Comparison of ENCODE assay signal across 7 mouse cellular contexts in the genomic region with DNA sequence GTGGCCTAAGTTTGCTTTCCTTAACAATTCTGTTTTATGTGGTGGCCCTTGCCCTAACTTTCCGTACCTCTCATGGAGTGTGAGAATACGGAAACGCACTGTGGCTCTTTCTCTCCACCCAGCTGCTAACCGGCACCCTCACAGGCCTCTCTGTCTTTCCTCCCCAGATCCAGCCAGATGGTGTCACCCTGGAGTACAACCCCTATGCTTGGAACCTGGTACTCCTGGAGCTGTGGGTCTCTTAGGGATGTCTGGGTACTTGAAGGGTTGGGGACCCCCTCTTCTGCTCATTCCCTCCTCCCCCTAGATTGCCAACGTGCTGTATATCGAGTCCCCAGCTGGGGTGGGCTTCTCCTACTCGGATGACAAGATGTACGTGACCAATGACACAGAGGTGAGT. TPM values are rescaled to one million over a fixed set of nuclear protein-coding genes. Genes with fewer than 3 reads are reported as not detected.
DNase-seq lines count a peak whose midpoint lies in the region; ATAC-seq and TF ChIP-seq lines count a peak whose summit lies in the region.

No protein-coding gene starts in this region.

- dilution Hi-C loops in CH12.LX (cut with MboI; ENCODE audit: extremely low pct_ligation_motif_present, extremely low pct_unique_long_range_greater_than_20kb, low sequenced_read_pairs): no loop called here

- H3K9me3 ChIP-seq in CH12.LX (replicated peaks; ENCODE audit: low read length): no peaks in the 10 kb centered on the region
- no peaks in the 10 kb centered on the region for H3K9me3 ChIP-seq in forebrain, embryonic 13.5 days (replicated peaks)
- H3K9me3 ChIP-seq in kidney, postnatal 0 days (replicated peaks; ENCODE audit: low read length): no peaks in the 10 kb centered on the region
- no peaks in the 10 kb centered on the region for H3K9me3 ChIP-seq in midbrain, embryonic 12.5 days

- WGBS in forebrain, embryonic 13.5 days: 43% methylated on average over 8 of the region's 8 CpGs
- WGBS in kidney, postnatal 0 days: 38% methylated on average over 8 of the region's 8 CpGs
- WGBS in midbrain, embryonic 12.5 days: 46% methylated on average over 8 of the region's 8 CpGs

- no peak for ATAC-seq in forebrain, embryonic 13.5 days
- no peak for ATAC-seq in kidney, postnatal 0 days (replicated peaks; ENCODE audit: low FRiP score, low read depth)
- no peak; the same call in 1 of the 2 replicates for ATAC-seq in midbrain, embryonic 12.5 days (ENCODE audit: low FRiP score, low read depth)

- H3K79me2 ChIP-seq in CH12.LX (replicated peaks; ENCODE audit: control insufficient read depth, extremely low read depth, insufficient read depth, poor library complexity, severe bottlenecking): no peaks in the 10 kb centered on the region

- in situ Hi-C loops in CH12.LX (cut with MboI; ENCODE audit: low pct_ligation_motif_present, low pct_unique_long_range_greater_than_20kb, low sequenced_read_pairs): loop anchor here (5.0 kb wide), 1 partner anchor 43 kb away; a partner anchor contains a TSS

- H3K4me2 ChIP-seq in CH12.LX (ENCODE audit: insufficient read depth, low read depth, poor library complexity, severe bottlenecking): peak overlapping the region; percentile 53
- H3K4me2 ChIP-seq in forebrain, embryonic 13.5 days: peak overlapping the region; percentile 95
- peak overlapping the region; percentile 99 for H3K4me2 ChIP-seq in kidney, postnatal 0 days (ENCODE audit: low read length)
- H3K4me2 ChIP-seq in midbrain, embryonic 12.5 days (replicated peaks): peak overlapping the region; percentile 100

- DNase-seq in 3T3-L1 (ENCODE audit: low read depth, low spot score): peak; percentile 72
- DNase-seq in CH12.LX (ENCODE audit: extremely low read depth): no peak
- DNase-seq in kidney, postnatal 0 days (ENCODE audit: low spot score): peak; percentile 17
- DNase-seq in urinary bladder, postnatal 10 days (ENCODE audit: low spot score): no peak
- no peak for DNase-seq in layer of hippocampus, postnatal 36 days

- peaks cover 29 to 38% of the 10 kb centered on the region in 2 experiments for H3K36me3 ChIP-seq in CH12.LX (replicated peaks in 1 of 2; ENCODE audit: control insufficient read depth in 1 of 2, insufficient read depth in 1 of 2, low read length in 1 of 2)
- peaks cover 32% of the 10 kb centered on the region for H3K36me3 ChIP-seq in forebrain, embryonic 13.5 days (ENCODE audit: poor library complexity, severe bottlenecking)
- peaks cover 31% of the 10 kb centered on the region for H3K36me3 ChIP-seq in kidney, postnatal 0 days (ENCODE audit: insufficient read depth, low read length)
- H3K36me3 ChIP-seq in midbrain, embryonic 12.5 days: peaks cover 25% of the 10 kb centered on the region

- TF ChIP-seq CTCF in CH12.LX (conservative IDR thresholded peaks at IDR 0.05 in 1 of 2, IDR thresholded peaks at IDR 0.05 in 1 of 2; ENCODE audit: low read depth in 2 of 2, low read length in 2 of 2): peak in 1 of 2 experiments; percentile 38; a peak in 2 of 4 replicates
- 0 out of 2 replicates have a peak, but pooled peaks have one; percentile 27 for TF ChIP-seq CTCF in kidney, postnatal 0 days (IDR thresholded peaks at IDR 0.05; ENCODE audit: low read depth)

- peaks cover 12 to 32% of the 10 kb centered on the region in 2 experiments for H3K4me1 ChIP-seq in CH12.LX (ENCODE audit: control insufficient read depth in 1 of 2, insufficient read depth in 2 of 2)
- H3K4me1 ChIP-seq in forebrain, embryonic 13.5 days: peaks cover 23% of the 10 kb centered on the region
- peaks cover 13% of the 10 kb centered on the region; the same call in 1 of the 2 replicates for H3K4me1 ChIP-seq in kidney, postnatal 0 days (replicated peaks; ENCODE audit: insufficient read depth, low read length)
- H3K4me1 ChIP-seq in midbrain, embryonic 12.5 days: peaks cover 19% of the 10 kb centered on the region

- H3K4me3 ChIP-seq in CH12.LX (replicated peaks in 1 of 3; ENCODE audit: low read depth in 2 of 3, low read length in 2 of 3, poor library complexity in 1 of 3): peak overlapping the region; percentile 58 to 70 (median 66)
- peak overlapping the region; percentile 58 for H3K4me3 ChIP-seq in forebrain, embryonic 13.5 days
- H3K4me3 ChIP-seq in kidney, postnatal 0 days (replicated peaks; ENCODE audit: low read depth, low read length): peak overlapping the region; percentile 66
- peak overlapping the region; percentile 76 for H3K4me3 ChIP-seq in midbrain, embryonic 12.5 days

- no peak overlapping the region for H3K9ac ChIP-seq in CH12.LX (ENCODE audit: insufficient read depth, low read depth)
- H3K9ac ChIP-seq in forebrain, embryonic 13.5 days: peak overlapping the region; percentile 74
- peak overlapping the region; percentile 74 for H3K9ac ChIP-seq in kidney, postnatal 0 days (ENCODE audit: low read depth, low read length)
- peak overlapping the region; percentile 83 for H3K9ac ChIP-seq in midbrain, embryonic 12.5 days (replicated peaks)

- TF ChIP-seq POLR2A in CH12.LX (IDR thresholded peaks at IDR 0.05; ENCODE audit: low read depth, low read length): no peak

- no peak for TF ChIP-seq EP300 in CH12.LX (IDR thresholded peaks at IDR 0.05; ENCODE audit: low read length)

- no peak overlapping the region for H3K27ac ChIP-seq in CH12.LX (ENCODE audit: insufficient read depth, low read depth)
- no peak overlapping the region for H3K27ac ChIP-seq in forebrain, embryonic 13.5 days
- no peak overlapping the region for H3K27ac ChIP-seq in kidney, postnatal 0 days
- no peak overlapping the region for H3K27ac ChIP-seq in midbrain, embryonic 12.5 days (replicated peaks)

- TF ChIP-seq RAD21 in CH12.LX (IDR thresholded peaks at IDR 0.05; ENCODE audit: low read depth, low read length): no peak

- peaks cover 1% of the 10 kb centered on the region for H3K27me3 ChIP-seq in CH12.LX (replicated peaks)
- H3K27me3 ChIP-seq in forebrain, embryonic 13.5 days: no peaks in the 10 kb centered on the region
- H3K27me3 ChIP-seq in kidney, postnatal 0 days (ENCODE audit: insufficient read depth, low read length): no peaks in the 10 kb centered on the region
- H3K27me3 ChIP-seq in midbrain, embryonic 12.5 days: no peaks in the 10 kb centered on the region

TF ChIP-seq in CH12.LX, 34 proteins besides CTCF, POLR2A, EP300 and RAD21:
- TF ChIP-seq ELF1 (IDR thresholded peaks at IDR 0.05; ENCODE audit: low read depth, low read length) (0 out of 2 replicates have a peak, but pooled peaks have one; percentile 12), MEF2A (IDR thresholded peaks at IDR 0.05; ENCODE audit: borderline replicate concordance, low read depth, low read length) (no peak)

RNA-seq across cellular contexts. Expression of a gene that starts 1.3 kb away (rescaled TPM):
- total RNA-seq in CH12.LX (2012; rRNA removed) (2.9 and 4.1 TPM in 2 replicates), CH12.LX (2014; rRNA removed) (1.6 and 2.1 TPM in 2 replicates)
- 1.7 and 1.8 TPM in 2 replicates for polyA plus RNA-seq in CH12.LX (2012; ENCODE audit: insufficient read length, low read depth)
- 4.0 and 4.2 TPM in 2 replicates for polyA plus RNA-seq in forebrain, embryonic 13.5 days (2015; fragmentation: Nextera tagmentation; extraction: Ambion mirVana)
- polyA plus RNA-seq in kidney, postnatal 0 days (2015; fragmentation: Nextera tagmentation; extraction: Ambion mirVana): 9.2 and 9.4 TPM in 2 replicates
- polyA plus RNA-seq in midbrain, embryonic 12.5 days (2016; fragmentation: Nextera tagmentation; extraction: Ambion mirVana): 4.4 and 5.2 TPM in 2 replicates
- 1 to 10 TPM; 1.8 to 2.7 TPM for total RNA-seq in layer of hippocampus, postnatal 36 days (2021)

RNA-seq across cellular contexts. Expression of a gene that starts 1.9 kb away (rescaled TPM):
- total RNA-seq in CH12.LX (2012; rRNA removed) (45.5 and 46.1 TPM in 2 replicates), CH12.LX (2014; rRNA removed) (17.5 and 19.9 TPM in 2 replicates)
- polyA plus RNA-seq in CH12.LX (2012; ENCODE audit: insufficient read length, low read depth): 22.7 and 27.0 TPM in 2 replicates
- polyA plus RNA-seq in forebrain, embryonic 13.5 days (2015; fragmentation: Nextera tagmentation; extraction: Ambion mirVana): 82.7 and 91.6 TPM in 2 replicates
- polyA plus RNA-seq in kidney, postnatal 0 days (2015; fragmentation: Nextera tagmentation; extraction: Ambion mirVana): 219 and 254 TPM in 2 replicates
- polyA plus RNA-seq in midbrain, embryonic 12.5 days (2016; fragmentation: Nextera tagmentation; extraction: Ambion mirVana): 98.8 and 101 TPM in 2 replicates
- 10 to 100 TPM; 92.9 to 93.4 TPM for total RNA-seq in layer of hippocampus, postnatal 36 days (2021)

RNA-seq across cellular contexts. Expression of a gene that starts 6.2 kb away (rescaled TPM):
- total RNA-seq in CH12.LX (2012; rRNA removed) (0.34 TPM in 1 of 2 replicates, not detected in the other), CH12.LX (2014; rRNA removed) (not detected in 2 replicates)
- not detected in 2 replicates for polyA plus RNA-seq in CH12.LX (2012; ENCODE audit: insufficient read length, low read depth)
- polyA plus RNA-seq in forebrain, embryonic 13.5 days (2015; fragmentation: Nextera tagmentation; extraction: Ambion mirVana): not detected in 2 replicates
- polyA plus RNA-seq in kidney, postnatal 0 days (2015; fragmentation: Nextera tagmentation; extraction: Ambion mirVana): not detected in 2 replicates
- polyA plus RNA-seq in midbrain, embryonic 12.5 days (2016; fragmentation: Nextera tagmentation; extraction: Ambion mirVana): 0.24 TPM in 1 of 2 replicates, not detected in the other
- total RNA-seq in layer of hippocampus, postnatal 36 days (2021): not detected

RNA-seq across cellular contexts. Expression of a gene that starts 12.0 kb away (rescaled TPM):
- total RNA-seq in CH12.LX (2012; rRNA removed) (9.5 and 9.6 TPM in 2 replicates), CH12.LX (2014; rRNA removed) (5.3 and 5.8 TPM in 2 replicates)
- 10.4 and 13.8 TPM in 2 replicates for polyA plus RNA-seq in CH12.LX (2012; ENCODE audit: insufficient read length, low read depth)
- 22.1 and 23.2 TPM in 2 replicates for polyA plus RNA-seq in forebrain, embryonic 13.5 days (2015; fragmentation: Nextera tagmentation; extraction: Ambion mirVana)
- polyA plus RNA-seq in kidney, postnatal 0 days (2015; fragmentation: Nextera tagmentation; extraction: Ambion mirVana): 15.5 and 15.8 TPM in 2 replicates
- polyA plus RNA-seq in midbrain, embryonic 12.5 days (2016; fragmentation: Nextera tagmentation; extraction: Ambion mirVana): 23.8 and 25.0 TPM in 2 replicates
- 10 to 100 TPM; 21.6 to 23.0 TPM for total RNA-seq in layer of hippocampus, postnatal 36 days (2021)

RNA-seq across cellular contexts. Expression of a gene that starts 23.0 kb away (rescaled TPM):
- total RNA-seq in CH12.LX (2012; rRNA removed) (4.4 and 5.5 TPM in 2 replicates), CH12.LX (2014; rRNA removed) (0.85 and 1.1 TPM in 2 replicates)
- polyA plus RNA-seq in CH12.LX (2012; ENCODE audit: insufficient read length, low read depth): 0.94 and 0.98 TPM in 2 replicates
- 34.3 and 35.4 TPM in 2 replicates for polyA plus RNA-seq in forebrain, embryonic 13.5 days (2015; fragmentation: Nextera tagmentation; extraction: Ambion mirVana)
- polyA plus RNA-seq in kidney, postnatal 0 days (2015; fragmentation: Nextera tagmentation; extraction: Ambion mirVana): 43.9 and 45.4 TPM in 2 replicates
- 90.2 and 113 TPM in 2 replicates for polyA plus RNA-seq in midbrain, embryonic 12.5 days (2016; fragmentation: Nextera tagmentation; extraction: Ambion mirVana)
- 10 to 100 TPM; 66.9 to 70.7 TPM for total RNA-seq in layer of hippocampus, postnatal 36 days (2021)

Comparison
In these comparisons a context has a peak if more than half of its experiments do, and no peak if none do; other contexts are left out.
1. DNase-seq: peak in 3T3-L1 (single experiment) and kidney, postnatal 0 days (single experiment); none in CH12.LX (single experiment), urinary bladder, postnatal 10 days (single experiment) and layer of hippocampus, postnatal 36 days (0 of 2).
2. Peak in every context shown above with its lines, with median percentiles within 50 percentile points of each other: H3K4me2 ChIP-seq and H3K4me3 ChIP-seq.